Mouse (Mus musculus) lung, postnatal 0 days (tissue): ENCODE results near the gene AL731706.2.

Source experiments
- CTCF ChIP-seq: IDR thresholded peaks from 2 replicates; pipeline ENCODE4 v1.5.1; 2016; ENCODE audit warnings: antibody characterized with exemption, mild to moderate bottlenecking
- EP300 ChIP-seq: IDR thresholded peaks from 2 replicates; pipeline ENCODE4 v1.6.1; 2016; ENCODE audit warnings: antibody characterized with exemption, mild to moderate bottlenecking, control low read depth

GRCm38 (mm10) chr2:136896131-136896530 is 10.7 kb upstream of the AL731706.2 start:
- TF ChIP-seq EP300, result no peak
- TF ChIP-seq CTCF, result no peak
